Mouse (Mus musculus): ENCODE measurements around the gene Pappa.

The Pappa gene

GRCm38 (mm10) chr4:65123741-65124224 lies at the start of gene Pappa:
Pappa (plus strand) TSS chr4:65124174.
- in situ Hi-C loops (cut with MboI; ENCODE audit: low sequenced_read_pairs), result no loop called here

- in situ Hi-C loops (cut with MboI; ENCODE audit: low sequenced_read_pairs), result no loop called here
These were observed 45.9 kb upstream of the Pappa start for GRCm38 (mm10) chr4:65077906-65078615.

- in situ Hi-C loops (cut with MboI; ENCODE audit: low sequenced_read_pairs), result no loop called here
These were observed 37.1 kb upstream of the Pappa start for GRCm38 (mm10) chr4:65086864-65087263.

- in situ Hi-C loops (cut with MboI; ENCODE audit: low sequenced_read_pairs), result no loop called here
These were observed 36.4 kb upstream of the Pappa start for GRCm38 (mm10) chr4:65087592-65087991.

GRCm38 (mm10) chr4:65092191-65092590 lies 31.8 kb upstream of the Pappa start:
- in situ Hi-C loops (cut with MboI; ENCODE audit: low sequenced_read_pairs), result no loop called here

- in situ Hi-C loops (cut with MboI; ENCODE audit: low sequenced_read_pairs), result no loop called here
These were observed 3.6 kb upstream of the Pappa start for GRCm38 (mm10) chr4:65120329-65120728.

GRCm38 (mm10) chr4:65122841-65123240 lies 1.1 kb upstream of the Pappa start:
- in situ Hi-C loops (cut with MboI; ENCODE audit: low sequenced_read_pairs), result no loop called here

- in situ Hi-C loops (cut with MboI; ENCODE audit: low sequenced_read_pairs), result no loop called here
These were observed 586 bp downstream of the Pappa start for GRCm38 (mm10) chr4:65124369-65125151.

GRCm38 (mm10) chr4:65125341-65126332 lies 1.7 kb downstream of the Pappa start:
- in situ Hi-C loops (cut with MboI; ENCODE audit: low sequenced_read_pairs), result no loop called here

- in situ Hi-C loops (cut with MboI; ENCODE audit: low sequenced_read_pairs), result no loop called here
These were observed 2.7 kb downstream of the Pappa start for GRCm38 (mm10) chr4:65126451-65127290.

- in situ Hi-C loops (cut with MboI; ENCODE audit: low sequenced_read_pairs), result no loop called here
These were observed 3.3 kb downstream of the Pappa start for GRCm38 (mm10) chr4:65127291-65127590.

GRCm38 (mm10) chr4:65132657-65133056 lies 8.7 kb downstream of the Pappa start:
- in situ Hi-C loops (cut with MboI; ENCODE audit: low sequenced_read_pairs), result no loop called here

- in situ Hi-C loops (cut with MboI; ENCODE audit: low sequenced_read_pairs), result no loop called here
These were observed 10.4 kb downstream of the Pappa start for GRCm38 (mm10) chr4:65134358-65134757.

- in situ Hi-C loops (cut with MboI; ENCODE audit: low sequenced_read_pairs), result no loop called here
These were observed 11.1 kb downstream of the Pappa start for GRCm38 (mm10) chr4:65135109-65135508.

- in situ Hi-C loops (cut with MboI; ENCODE audit: low sequenced_read_pairs), result no loop called here
These were observed 12.6 kb downstream of the Pappa start for GRCm38 (mm10) chr4:65136541-65136940.

GRCm38 (mm10) chr4:65146936-65147335 lies 23.0 kb downstream of the Pappa start:
- in situ Hi-C loops (cut with MboI; ENCODE audit: low sequenced_read_pairs), result no loop called here

- in situ Hi-C loops (cut with MboI; ENCODE audit: low sequenced_read_pairs), result no loop called here
These were observed 29.6 kb downstream of the Pappa start for GRCm38 (mm10) chr4:65153601-65154000.

GRCm38 (mm10) chr4:65156231-65156630 lies 32.3 kb downstream of the Pappa start:
- in situ Hi-C loops (cut with MboI; ENCODE audit: low sequenced_read_pairs), result no loop called here

- in situ Hi-C loops (cut with MboI; ENCODE audit: low sequenced_read_pairs), result no loop called here
These were observed 34.7 kb downstream of the Pappa start for GRCm38 (mm10) chr4:65158651-65159050.

- in situ Hi-C loops (cut with MboI; ENCODE audit: low sequenced_read_pairs), result no loop called here
These were observed 35.5 kb downstream of the Pappa start for GRCm38 (mm10) chr4:65159481-65159880.

Data from CH12F3 (cell line).